Mouse (Mus musculus): ENCODE data around the gene Brd7. TPM values are rescaled to one million over a fixed set of nuclear protein-coding genes. Genes with fewer than 3 reads are reported as not detected.
A peak's percentile ranks its signal among the peaks of the same experiment; 100 is the strongest.

The Brd7 gene
- polyA plus RNA-seq (2015; fragmentation: Nextera tagmentation; extraction: Ambion mirVana), result 56.5 and 64.3 TPM in 2 replicates

DNA sequence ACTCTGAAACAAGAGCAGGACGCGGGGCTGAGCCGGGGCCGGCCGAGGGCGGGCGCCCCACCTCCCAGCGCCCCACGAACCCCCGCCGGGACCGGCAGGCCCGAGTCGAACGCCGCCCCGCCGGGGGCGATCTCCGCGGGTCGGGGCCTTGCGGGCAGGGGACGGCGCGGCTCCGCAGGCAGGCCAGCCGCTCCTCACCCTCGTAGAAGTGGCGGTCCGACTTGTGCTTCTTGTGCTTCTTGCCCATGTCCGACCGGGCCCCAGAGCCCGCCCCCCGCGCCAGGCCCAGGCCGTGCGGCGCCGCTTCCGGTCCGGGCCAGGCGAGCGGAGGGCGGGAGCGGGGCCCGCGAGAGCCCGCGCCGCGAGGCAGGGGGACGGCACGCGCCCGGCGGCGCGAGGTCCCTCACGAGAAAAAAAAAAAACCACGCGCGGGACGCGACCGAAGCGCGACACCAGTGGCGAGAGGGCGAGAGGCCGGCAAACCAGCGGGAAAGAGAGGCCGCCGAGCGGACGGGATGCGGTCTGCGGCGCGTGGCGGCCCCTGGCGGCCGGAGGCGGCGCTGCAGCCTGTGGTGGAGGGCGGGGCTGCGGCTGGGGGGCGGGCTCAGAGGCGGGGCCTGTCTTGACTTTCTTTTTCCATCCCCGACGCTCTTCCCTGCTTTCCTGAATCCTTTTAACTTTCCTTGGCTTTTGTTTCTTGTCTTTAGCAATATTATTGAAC is at the start of gene Brd7:
Gene Brd7 (minus strand): TSS at position 487 of the 721 bp plus-strand sequence.
- peaks cover 22% of the 10 kb centered on the region for H3K4me1 ChIP-seq
- peak within 1 kb of the TSS; percentile 99 for H3K4me3 ChIP-seq (replicated peaks)
- H3K4me2 ChIP-seq, result peak within 1 kb of the TSS; percentile 95
- no peaks in the 10 kb centered on the region for H3K27me3 ChIP-seq (replicated peaks)
- ATAC-seq (ENCODE audit: low FRiP score), result peak; percentile 92
- peaks cover 20% of the 10 kb centered on the region for H3K36me3 ChIP-seq
- H3K27ac ChIP-seq (replicated peaks), result peak within 1 kb of the TSS; percentile 87
- WGBS, result under 1% methylated on average over 77 of the region's 91 CpGs
- H3K9ac ChIP-seq (replicated peaks), result peak within 1 kb of the TSS; percentile 97
- H3K9me3 ChIP-seq (replicated peaks), result no peaks in the 10 kb centered on the region

DNA sequence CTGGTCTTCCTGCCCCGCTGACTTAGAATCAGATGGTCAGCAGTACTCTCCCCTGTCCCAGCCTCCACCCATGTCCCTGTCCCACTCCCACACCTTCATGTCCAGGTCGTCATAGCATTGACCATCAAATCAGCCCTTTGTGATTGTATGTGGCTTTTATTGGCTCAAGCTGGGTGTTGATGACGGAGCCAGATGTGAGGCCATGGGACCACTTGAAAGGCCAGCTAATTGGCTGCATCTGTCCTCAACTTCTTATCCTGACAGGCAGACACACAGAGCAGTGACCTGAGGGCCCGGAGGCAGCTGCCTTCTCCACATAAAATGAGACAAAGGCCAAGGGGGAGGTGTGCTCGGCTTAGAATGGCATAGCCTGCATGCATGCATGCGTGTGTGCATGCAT is 49.5 kb upstream of the Brd7 start:
- Histone ChIP-seq H3K4me3 (replicated peaks) (no peak overlapping the region), H3K36me3 (no peaks in the 10 kb centered on the region), H3K4me1 (no peaks in the 10 kb centered on the region), H3K4me2 (no peak overlapping the region), H3K9ac (replicated peaks) (no peak overlapping the region), H3K27ac (replicated peaks) (no peak overlapping the region), H3K27me3 (replicated peaks) (no peaks in the 10 kb centered on the region), H3K9me3 (replicated peaks) (peaks cover under 1% of the 10 kb centered on the region; the same call in 1 of the 2 replicates)
- ATAC-seq (ENCODE audit: low FRiP score), result no peak
- WGBS, result 61% methylated on average over 6 of the region's 6 CpGs

DNA sequence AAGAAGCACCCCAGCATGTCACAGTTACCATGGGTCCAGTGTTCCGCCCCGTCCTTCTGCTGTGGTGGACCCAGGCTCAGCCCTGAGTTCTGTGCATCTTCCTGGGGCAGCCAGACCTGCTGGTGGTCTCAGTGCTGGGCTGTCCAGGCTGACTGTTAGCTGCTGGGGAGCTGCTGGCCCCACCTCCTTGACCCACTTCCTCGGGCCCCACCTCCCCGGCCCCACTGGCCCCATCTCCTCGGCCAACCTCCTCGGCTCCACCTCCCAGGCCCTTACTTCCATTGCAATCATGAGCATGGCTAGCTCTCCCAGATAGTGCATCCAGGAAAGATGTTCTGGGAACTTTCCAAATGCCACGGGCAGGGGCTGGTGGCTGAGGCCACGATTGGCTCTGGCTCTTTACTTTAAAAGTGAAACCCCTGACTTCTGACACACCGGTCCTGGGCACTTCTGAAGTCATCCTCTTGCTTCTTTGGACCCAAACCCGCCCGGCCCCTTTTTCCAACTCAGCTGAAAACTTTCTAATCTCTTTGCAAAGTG is 47.5 kb upstream of the Brd7 start:
- WGBS, result 68% methylated on average over 11 of the region's 11 CpGs
- H3K9me3 ChIP-seq (replicated peaks), result peaks cover 4% of the 10 kb centered on the region; the same call in 1 of the 2 replicates

DNA sequence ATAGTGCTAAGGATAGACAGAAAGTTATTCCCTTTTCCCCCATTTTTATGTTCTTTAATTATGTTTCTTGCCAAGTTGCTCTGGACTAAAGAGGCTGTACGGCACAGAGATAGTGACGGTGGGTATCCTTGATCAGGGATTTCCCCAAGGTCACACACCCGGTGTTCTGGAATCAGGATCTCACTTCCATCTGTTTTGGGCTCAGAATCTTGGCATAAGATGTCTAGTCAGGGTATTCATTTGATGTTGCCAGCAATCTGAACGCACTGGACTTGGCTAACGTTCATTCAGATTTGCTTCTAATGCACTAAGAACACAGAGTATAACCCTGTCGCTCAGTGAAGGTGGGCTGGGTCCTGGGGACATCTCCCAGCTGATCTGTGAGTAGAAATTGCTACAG is 45.7 kb upstream of the Brd7 start:
- H3K27me3 ChIP-seq (replicated peaks), result no peaks in the 10 kb centered on the region
- no peak overlapping the region for H3K9ac ChIP-seq (replicated peaks)
- H3K9me3 ChIP-seq (replicated peaks), result peaks cover 4% of the 10 kb centered on the region; the same call in 1 of the 2 replicates
- H3K4me1 ChIP-seq, result no peaks in the 10 kb centered on the region
- no peak for ATAC-seq (ENCODE audit: low FRiP score)
- no peak overlapping the region for H3K4me3 ChIP-seq (replicated peaks)
- H3K4me2 ChIP-seq, result no peak overlapping the region
- WGBS, result 87% methylated on average over 6 of the region's 6 CpGs
- H3K36me3 ChIP-seq, result no peaks in the 10 kb centered on the region
- H3K27ac ChIP-seq (replicated peaks), result no peak overlapping the region

More for the DNA sequence above, 47.5 kb upstream of the Brd7 start:
- no peak overlapping the region for H3K27ac ChIP-seq (replicated peaks)
- H3K36me3 ChIP-seq, result no peaks in the 10 kb centered on the region
- no peaks in the 10 kb centered on the region for H3K27me3 ChIP-seq (replicated peaks)
- H3K9ac ChIP-seq (replicated peaks), result no peak overlapping the region
- H3K4me3 ChIP-seq (replicated peaks), result no peak overlapping the region
- ATAC-seq (ENCODE audit: low FRiP score), result no peak
- no peak overlapping the region for H3K4me2 ChIP-seq
- no peaks in the 10 kb centered on the region for H3K4me1 ChIP-seq

DNA sequence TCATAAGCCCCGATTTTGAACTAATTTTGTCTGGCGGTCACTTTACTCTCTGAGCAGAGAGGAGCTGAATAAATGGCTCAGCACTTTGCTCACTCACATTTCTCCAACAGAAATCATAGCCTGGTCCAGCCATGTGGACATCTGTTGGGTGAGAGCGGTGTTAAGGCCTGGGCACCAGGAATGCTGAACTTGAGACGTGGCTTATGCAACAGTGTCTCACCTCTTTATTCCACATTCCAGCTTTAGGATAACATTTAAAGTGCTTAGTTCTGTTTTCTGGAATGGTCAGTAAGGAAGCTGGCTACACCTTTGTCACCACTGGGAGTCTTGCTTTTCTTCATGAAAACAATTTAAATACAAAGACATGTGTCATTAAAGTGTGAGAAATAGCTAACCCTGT is 36.1 kb upstream of the Brd7 start:
- Histone ChIP-seq H3K36me3 (no peaks in the 10 kb centered on the region), H3K9ac (replicated peaks) (no peak overlapping the region), H3K27ac (replicated peaks) (no peak overlapping the region), H3K4me2 (no peak overlapping the region), H3K4me3 (replicated peaks) (no peak overlapping the region), H3K27me3 (replicated peaks) (no peaks in the 10 kb centered on the region), H3K4me1 (no peaks in the 10 kb centered on the region), H3K9me3 (replicated peaks) (no peaks in the 10 kb centered on the region)
- 95% methylated on average over 4 of the region's 4 CpGs for WGBS
- no peak for ATAC-seq (ENCODE audit: low FRiP score)

DNA sequence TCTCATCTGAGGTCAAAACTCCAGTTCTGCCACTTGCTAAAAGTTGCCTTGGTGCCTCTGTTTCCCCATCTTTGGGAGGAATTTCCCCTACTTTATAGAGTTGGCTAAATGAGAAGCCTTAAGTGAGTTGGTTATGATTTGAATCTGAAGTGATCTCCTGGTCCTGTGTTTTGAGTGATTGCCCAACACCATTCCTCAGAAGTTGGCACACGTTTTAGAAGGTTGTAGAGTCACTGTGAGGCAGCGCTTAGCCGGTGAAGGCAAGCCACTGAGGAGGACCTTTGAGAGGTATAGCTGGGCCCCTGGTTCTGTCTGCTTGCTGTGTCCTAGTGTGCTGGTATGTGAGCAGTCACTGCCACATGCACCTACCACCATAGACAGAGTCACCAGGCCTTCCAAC is 31.3 kb upstream of the Brd7 start:
- H3K36me3 ChIP-seq, result no peaks in the 10 kb centered on the region
- 86% methylated on average over 3 of the region's 3 CpGs for WGBS
- no peak overlapping the region for H3K27ac ChIP-seq (replicated peaks)

DNA sequence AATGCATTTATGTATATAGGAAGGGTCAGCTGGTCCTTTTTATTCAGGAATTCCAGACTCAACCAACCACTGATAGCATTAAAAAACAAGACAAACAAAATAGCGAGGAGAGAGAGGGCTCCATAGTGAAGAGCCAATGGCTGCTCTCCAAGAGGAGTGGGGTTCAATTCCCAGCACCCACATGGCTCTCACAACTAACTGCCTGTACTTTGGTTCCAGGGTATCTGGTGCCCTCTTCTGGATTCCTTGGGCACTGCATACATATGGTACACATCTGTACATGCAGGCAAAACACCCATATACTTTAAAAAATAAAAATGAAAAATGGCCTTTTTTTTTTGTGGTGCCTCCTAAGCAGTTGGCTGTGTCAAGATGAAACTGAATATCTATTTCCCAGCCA is 28.8 kb upstream of the Brd7 start:
- Histone ChIP-seq H3K4me1 (no peaks in the 10 kb centered on the region), H3K4me2 (no peak overlapping the region), H3K9ac (replicated peaks) (no peak overlapping the region), H3K27ac (replicated peaks) (no peak overlapping the region), H3K9me3 (replicated peaks) (no peaks in the 10 kb centered on the region), H3K4me3 (replicated peaks) (no peak overlapping the region), H3K36me3 (no peaks in the 10 kb centered on the region), H3K27me3 (replicated peaks) (no peaks in the 10 kb centered on the region)
- no peak for ATAC-seq (ENCODE audit: low FRiP score)
- 93% methylated on average over 1 of the region's 1 CpGs for WGBS

More for the DNA sequence above, 31.3 kb upstream of the Brd7 start:
- no peak overlapping the region for H3K4me2 ChIP-seq
- H3K27me3 ChIP-seq (replicated peaks), result no peaks in the 10 kb centered on the region
- H3K9ac ChIP-seq (replicated peaks), result no peak overlapping the region
- H3K4me3 ChIP-seq (replicated peaks), result no peak overlapping the region
- no peaks in the 10 kb centered on the region for H3K9me3 ChIP-seq (replicated peaks)
- H3K4me1 ChIP-seq, result no peaks in the 10 kb centered on the region
- no peak for ATAC-seq (ENCODE audit: low FRiP score)

DNA sequence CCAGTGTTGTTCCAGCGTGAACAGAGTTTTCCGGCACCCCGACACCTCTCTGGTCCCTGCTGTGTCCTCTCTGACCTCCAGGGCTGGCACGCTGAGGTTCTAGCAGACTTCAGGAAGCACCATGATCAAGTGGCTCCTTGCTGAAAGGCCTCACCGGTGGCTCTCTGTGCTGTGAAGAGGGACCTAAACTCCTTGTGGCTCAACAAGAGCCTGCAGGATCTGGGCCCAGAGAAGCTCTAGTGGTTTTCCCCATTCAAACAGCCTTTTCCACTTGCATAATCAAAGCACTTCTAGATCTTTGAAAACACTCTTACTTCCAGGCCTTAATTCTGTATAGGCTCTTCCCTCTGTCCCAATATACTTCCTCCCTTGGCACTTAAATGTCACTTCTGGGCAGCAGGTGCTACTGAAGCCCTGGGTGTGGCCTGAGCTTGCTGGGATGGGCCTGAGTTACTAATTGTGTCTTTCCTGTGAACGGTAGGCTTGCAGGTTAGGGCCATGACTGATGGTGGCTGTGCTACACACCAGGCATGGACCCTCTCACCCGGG is 26.8 kb upstream of the Brd7 start:
- no peak for ATAC-seq (ENCODE audit: low FRiP score)
- 76% methylated on average over 7 of the region's 7 CpGs for WGBS
- Histone ChIP-seq H3K4me3 (replicated peaks) (no peak overlapping the region), H3K4me2 (no peak overlapping the region), H3K9me3 (replicated peaks) (no peaks in the 10 kb centered on the region), H3K27me3 (replicated peaks) (no peaks in the 10 kb centered on the region), H3K9ac (replicated peaks) (no peak overlapping the region), H3K4me1 (no peaks in the 10 kb centered on the region), H3K27ac (replicated peaks) (no peak overlapping the region), H3K36me3 (no peaks in the 10 kb centered on the region)

DNA sequence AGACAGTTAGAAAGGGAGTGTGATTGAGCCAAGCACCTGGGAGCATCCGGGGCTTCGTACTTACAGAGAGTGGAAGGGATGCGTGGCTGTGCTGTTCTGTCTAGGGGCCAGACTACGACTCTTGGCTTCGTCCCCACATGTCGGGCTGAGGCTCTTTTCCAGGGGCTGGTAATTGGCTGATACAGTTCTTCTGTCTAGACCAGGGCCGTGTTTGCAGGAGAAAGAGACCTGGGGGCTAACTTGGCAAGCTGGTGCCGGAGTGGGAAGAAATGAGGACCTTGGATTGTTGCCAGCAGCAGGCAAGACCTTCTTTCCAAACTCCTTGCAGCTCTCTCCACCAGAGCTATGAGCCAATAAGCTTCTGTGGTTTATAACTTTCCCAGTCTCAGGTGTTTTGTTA is 25.9 kb upstream of the Brd7 start:
- WGBS, result 64% methylated on average over 8 of the region's 8 CpGs
- Histone ChIP-seq H3K9me3 (replicated peaks) (no peaks in the 10 kb centered on the region), H3K4me1 (peaks cover under 1% of the 10 kb centered on the region; the same call in 1 of the 2 replicates), H3K4me3 (replicated peaks) (no peak overlapping the region), H3K36me3 (no peaks in the 10 kb centered on the region), H3K4me2 (no peak overlapping the region), H3K9ac (replicated peaks) (no peak overlapping the region), H3K27me3 (replicated peaks) (no peaks in the 10 kb centered on the region), H3K27ac (replicated peaks) (no peak overlapping the region)
- no peak for ATAC-seq (ENCODE audit: low FRiP score)

DNA sequence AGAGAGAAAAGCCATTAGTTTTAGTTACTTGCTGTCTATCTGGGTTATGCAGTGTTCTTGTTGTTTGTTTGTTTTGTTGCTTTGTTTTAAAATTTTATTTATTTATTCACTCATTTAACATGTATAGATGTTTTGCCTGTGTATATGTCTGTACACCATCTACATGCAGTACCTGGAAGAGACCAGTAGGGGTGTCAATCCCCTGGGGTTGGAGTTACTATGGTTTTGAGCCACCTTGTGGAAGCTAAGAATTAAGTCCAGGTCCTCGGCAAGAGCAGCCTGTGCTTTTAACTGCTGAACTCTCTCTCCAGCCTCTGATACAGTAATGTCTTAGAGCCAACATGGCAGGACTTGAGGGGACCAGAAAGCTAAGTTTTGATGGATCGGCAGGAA is 21.2 kb upstream of the Brd7 start:
- Histone ChIP-seq H3K4me1 (peaks cover 9% of the 10 kb centered on the region; the same call in 1 of the 2 replicates), H3K36me3 (no peaks in the 10 kb centered on the region), H3K27me3 (replicated peaks) (no peaks in the 10 kb centered on the region), H3K4me3 (replicated peaks) (no peak overlapping the region), H3K9ac (replicated peaks) (no peak overlapping the region), H3K27ac (replicated peaks) (no peak overlapping the region), H3K4me2 (no peak overlapping the region), H3K9me3 (replicated peaks) (no peaks in the 10 kb centered on the region)
- 83% methylated on average over 2 of the region's 2 CpGs for WGBS
- no peak for ATAC-seq (ENCODE audit: low FRiP score)

DNA sequence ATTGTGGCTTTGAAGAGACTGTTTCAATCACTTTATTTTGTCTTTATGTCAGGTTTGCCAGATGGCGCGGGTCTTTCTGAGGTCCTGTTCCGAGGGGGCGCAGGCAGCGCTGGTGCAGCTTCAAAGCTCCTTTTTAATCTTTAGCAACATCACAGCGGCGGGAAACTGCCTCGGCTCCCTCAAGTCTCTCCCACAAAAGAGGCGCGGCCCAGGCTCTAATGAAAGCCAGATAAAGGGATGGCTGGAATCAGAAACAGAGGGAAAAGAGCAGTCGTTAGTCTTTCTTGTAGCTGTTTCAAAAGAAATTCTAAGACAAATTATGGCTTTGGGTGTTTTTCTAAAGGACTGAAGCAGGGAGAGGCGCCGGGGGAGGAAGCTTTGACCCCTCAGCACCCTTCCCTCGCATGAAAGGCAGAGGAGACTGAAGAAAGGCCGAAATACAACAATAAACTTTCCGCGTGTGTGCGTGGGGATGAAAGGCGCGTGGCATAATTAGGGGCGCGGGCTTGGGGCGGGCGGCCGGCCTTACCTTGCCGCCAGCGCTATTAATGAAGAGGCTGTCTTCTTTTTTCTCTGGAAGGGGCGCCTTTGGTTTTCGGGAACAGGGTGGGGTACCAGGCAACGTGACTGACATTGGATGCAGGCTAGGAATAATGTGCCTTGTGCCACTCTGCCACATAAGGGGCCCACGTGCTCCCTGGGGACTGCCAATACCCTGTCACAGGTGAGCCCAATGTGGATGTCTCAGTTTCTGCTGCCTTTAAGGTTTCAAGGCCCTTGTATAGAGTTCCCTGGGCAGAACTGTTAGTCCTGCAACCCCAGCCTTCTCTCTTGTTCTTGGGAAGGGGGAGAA is 20.5 kb upstream of the Brd7 start:
- H3K4me1 ChIP-seq, result peaks cover 9% of the 10 kb centered on the region; the same call in 1 of the 2 replicates
- H3K27ac ChIP-seq (replicated peaks), result no peak overlapping the region
- 0 out of 2 replicates have a peak overlapping the region, but pooled peaks have one; percentile 15 for H3K4me2 ChIP-seq
- H3K27me3 ChIP-seq (replicated peaks), result no peaks in the 10 kb centered on the region
- no peak overlapping the region for H3K9ac ChIP-seq (replicated peaks)
- H3K36me3 ChIP-seq, result no peaks in the 10 kb centered on the region
- ATAC-seq (ENCODE audit: low FRiP score), result no peak
- no peak overlapping the region for H3K4me3 ChIP-seq (replicated peaks)
- 39% methylated on average over 31 of the region's 31 CpGs for WGBS
- H3K9me3 ChIP-seq (replicated peaks), result no peaks in the 10 kb centered on the region
